Mouse (Mus musculus) brain, embryonic 14.5 days (tissue): Measurements from ENCODE around the gene Slc22a20.

ENCODE experiments used
- CTCF ChIP-seq: fragments of 200-500 bp; IDR thresholded peaks from 2 replicates; pipeline ENCODE4 v1.5.1; 2012; ENCODE audit warnings: inconsistent platforms, mild to moderate bottlenecking, moderate library complexity, borderline replicate concordance; ENCODE audit not compliant: insufficient read depth, insufficient read length; ENCODE audit errors: extremely low read depth
- POLR2A ChIP-seq: fragments of 200-500 bp; IDR thresholded peaks from 2 replicates; pipeline ENCODE4 v1.6.1; 2012; ENCODE audit warnings: mild to moderate bottlenecking, inconsistent platforms, borderline replicate concordance; ENCODE audit not compliant: poor library complexity, insufficient read depth, insufficient read length, severe bottlenecking; ENCODE audit errors: extremely low read depth

- TF ChIP-seq CTCF (no peak), POLR2A (no peak)
Observed at GRCm38 (mm10) chr19:5935266-5935665, 50.7 kb downstream of the Slc22a20 start.
